Mouse (Mus musculus) heart, postnatal 0 days (tissue): Measurements from ENCODE around the gene Ralgps1. TPM values are rescaled to one million over a fixed set of nuclear protein-coding genes. Genes with fewer than 3 reads are reported as not detected.

Experiments used
- ATAC-seq: fragments of 200-750 bp; cut with Nextera tagmentation; 2 replicates; pipeline ENCODE4 v1.8.0; 2017; ENCODE audit warnings: low read depth, moderate number of reproducible peaks, moderate library complexity; ENCODE audit not compliant: insufficient read depth
- DNase-seq: peaks from one replicate; pipeline ENCODE4 v3.0.0-alpha.2; 2016; ENCODE audit warnings: low spot score
- H3K27ac ChIP-seq: fragments of 300-500 bp; sonication (generic); 2 replicates; pipeline ENCODE4 v1.5.1; 2014; ENCODE audit warnings: low read depth, mild to moderate bottlenecking
- H3K27me3 ChIP-seq: fragments of 300-500 bp; sonication (generic); 2 replicates; pipeline ENCODE4 v1.6.1; 2014; ENCODE audit warnings: low read length, mixed read lengths; ENCODE audit not compliant: control insufficient read depth, insufficient read depth
- H3K36me3 ChIP-seq: fragments of 300-500 bp; sonication (generic); replicated peaks from 2 replicates; pipeline ENCODE4 v1.6.1; 2014; ENCODE audit warnings: low read length, mixed read lengths; ENCODE audit not compliant: control insufficient read depth, insufficient read depth
- H3K4me1 ChIP-seq: fragments of 300-500 bp; sonication (generic); 2 replicates; pipeline ENCODE4 v1.6.1; 2014; ENCODE audit warnings: antibody characterized with exemption; ENCODE audit not compliant: control insufficient read depth, insufficient read depth
- H3K4me2 ChIP-seq: fragments of 300-500 bp; sonication (generic); 2 replicates; pipeline ENCODE4 v1.6.1; 2014; ENCODE audit warnings: low read depth, mild to moderate bottlenecking, low read length, moderate library complexity
- H3K4me3 ChIP-seq: fragments of 300-500 bp; sonication (generic); 2 replicates; pipeline ENCODE4 v1.5.1; 2014; ENCODE audit warnings: low read depth, low read length
- H3K9ac ChIP-seq: fragments of 300-500 bp; sonication (generic); replicated peaks from 2 replicates; pipeline ENCODE4 v1.6.1; 2014; ENCODE audit warnings: low read depth, low read length, mixed read lengths
- H3K9me3 ChIP-seq: fragments of 300-500 bp; sonication (generic); replicated peaks from 2 replicates; pipeline ENCODE4 v1.6.1; 2016; ENCODE audit warnings: low read length; ENCODE audit not compliant: control insufficient read depth
- CTCF ChIP-seq: IDR thresholded peaks from 2 replicates; pipeline ENCODE4 v1.5.1; 2016; ENCODE audit warnings: antibody characterized with exemption, control low read depth, low read depth
- EP300 ChIP-seq: IDR thresholded peaks from 2 replicates; pipeline ENCODE4 v1.6.1; 2016; ENCODE audit warnings: antibody characterized with exemption, low read depth
- WGBS: fragments of 180-500 bp; shearing (Covaris S2); extraction: QIAGEN DNeasy Blood & Tissue Kit; methylation state at CpG from one replicate; pipeline ENCODE4 v1.1.7; 2014; 5-methylcytosine and 5-hydroxymethylcytosine counted together
- polyA plus RNA-seq: library from polyadenylated mRNA; unstranded; fragments of >200 nt; fragmentation: Nextera tagmentation; extraction: Ambion mirVana; gene quantifications from 2 replicates; pipeline ENCODE4 v1.2.1, GENCODE M21; 2015
- total RNA-seq: library from RNA; depleted of rRNA; stranded (reverse); fragments of >200 nt; gene quantifications from 2 replicates; pipeline ENCODE4 v1.2.3, GENCODE M21; 2014; ENCODE audit warnings: low replicate concordance; rRNA removed

The Ralgps1 gene
- 3.4 and 6.9 TPM in 2 replicates for total RNA-seq
- polyA plus RNA-seq: 2.7 and 3.2 TPM in 2 replicates

- Histone ChIP-seq H3K4me2 (peak within 1 kb of the TSS; percentile 87), H3K4me1 (no peaks in the 10 kb centered on the region), H3K4me3 (peak within 1 kb of the TSS; percentile 74), H3K27me3 (no peaks in the 10 kb centered on the region), H3K27ac (peak within 1 kb of the TSS; percentile 90), H3K9me3 (no peaks in the 10 kb centered on the region), H3K9ac (peak within 1 kb of the TSS; percentile 67), H3K36me3 (no peaks in the 10 kb centered on the region)
- peak; percentile 100 for ATAC-seq
- peak; percentile 95 for DNase-seq
- TF ChIP-seq EP300 (no peak), CTCF (no peak)
- 0% methylated on average over 49 of the region's 74 CpGs for WGBS
Observed at GRCm38 (mm10) chr2:33370777-33371647, at the start of gene Ralgps1. Gene Ralgps1, minus strand, starts transcription at chr2:33371486.

- WGBS: 52% methylated on average over 4 of the region's 4 CpGs
- no peaks in the 10 kb centered on the region for H3K27me3 ChIP-seq
- H3K27ac ChIP-seq: no peak overlapping the region
- H3K9ac ChIP-seq: no peak overlapping the region
- H3K4me1 ChIP-seq: no peaks in the 10 kb centered on the region; the same call in 1 of the 2 replicates
- no peak overlapping the region for H3K4me3 ChIP-seq
- no peak overlapping the region for H3K4me2 ChIP-seq
- DNase-seq: no peak
- no peak for TF ChIP-seq EP300
- no peak for TF ChIP-seq CTCF
- no peaks in the 10 kb centered on the region for H3K9me3 ChIP-seq
- 0 out of 2 replicates have a peak, but pooled peaks cover 12% of the 10 kb centered on the region for H3K36me3 ChIP-seq
- ATAC-seq: no peak
Observed at GRCm38 (mm10) chr2:33417454-33417853, 46.2 kb upstream of the Ralgps1 start.

- ATAC-seq (no peak), DNase-seq (no peak)
- H3K4me2 ChIP-seq: no peak overlapping the region
- H3K27ac ChIP-seq: no peak overlapping the region
- WGBS: 87% methylated on average over 13 of the region's 13 CpGs
- TF ChIP-seq EP300 (no peak), CTCF (no peak)
- no peak overlapping the region for H3K9ac ChIP-seq
- no peak overlapping the region for H3K4me3 ChIP-seq
- H3K27me3 ChIP-seq: no peaks in the 10 kb centered on the region
- H3K36me3 ChIP-seq: peaks cover 30% of the 10 kb centered on the region
- no peaks in the 10 kb centered on the region for H3K9me3 ChIP-seq
- no peaks in the 10 kb centered on the region; the same call in 1 of the 2 replicates for H3K4me1 ChIP-seq
Observed at GRCm38 (mm10) chr2:33414019-33414418, 42.7 kb upstream of the Ralgps1 start.

GRCm38 (mm10) chr2:33412111-33412510 is 40.8 kb upstream of the Ralgps1 start:
- no peak for ATAC-seq
- H3K9ac ChIP-seq: no peak overlapping the region
- TF ChIP-seq CTCF: no peak
- TF ChIP-seq EP300: no peak
- WGBS: 54% methylated on average over 14 of the region's 14 CpGs
- H3K4me1 ChIP-seq: no peaks in the 10 kb centered on the region
- H3K4me2 ChIP-seq: no peak overlapping the region
- DNase-seq: no peak
- H3K4me3 ChIP-seq: no peak overlapping the region
- H3K36me3 ChIP-seq: peaks cover 29% of the 10 kb centered on the region
- H3K9me3 ChIP-seq: no peaks in the 10 kb centered on the region
- no peak overlapping the region for H3K27ac ChIP-seq
- H3K27me3 ChIP-seq: no peaks in the 10 kb centered on the region

- H3K27ac ChIP-seq: no peak overlapping the region
- WGBS: 70% methylated on average over 4 of the region's 4 CpGs
- H3K9ac ChIP-seq: no peak overlapping the region
- no peak overlapping the region for H3K4me2 ChIP-seq
- no peaks in the 10 kb centered on the region; the same call in none of the 2 replicates for H3K36me3 ChIP-seq
- ATAC-seq: no peak
- no peaks in the 10 kb centered on the region for H3K4me1 ChIP-seq
- H3K9me3 ChIP-seq: no peaks in the 10 kb centered on the region
- no peak for DNase-seq
- no peaks in the 10 kb centered on the region for H3K27me3 ChIP-seq
- no peak for TF ChIP-seq EP300
- TF ChIP-seq CTCF: no peak
- H3K4me3 ChIP-seq: no peak overlapping the region
Observed at GRCm38 (mm10) chr2:33403511-33404003, 32.3 kb upstream of the Ralgps1 start.
